Mouse (Mus musculus): Measurements from ENCODE around the gene Irf3.

The Irf3 gene

GRCm38 (mm10) chr7:44974383-44975116 lies 22.9 kb upstream of the Irf3 start, which contains the start of gene Cpt1c:
Gene Cpt1c, minus strand, starts transcription at chr7:44974851.
- DNase-seq (ENCODE audit: low read depth, low spot score) = peak; percentile 89

DNA sequence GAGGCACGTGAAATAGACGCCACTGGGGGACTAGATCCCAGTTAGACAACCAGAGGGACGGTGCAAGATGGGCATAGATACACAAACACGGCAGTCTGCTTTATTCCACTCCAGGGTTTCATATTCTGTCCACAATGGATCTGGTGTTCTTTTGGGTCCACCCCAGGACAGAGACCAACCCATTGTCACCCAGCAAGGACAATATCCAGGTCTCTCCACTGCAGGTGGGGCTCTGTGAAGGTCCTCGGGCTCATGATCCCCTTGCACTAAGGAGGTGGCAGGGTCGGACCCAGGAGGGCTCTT lies 22.4 kb upstream of the Irf3 start:
- no peak for DNase-seq (ENCODE audit: low read depth, low spot score)

DNA sequence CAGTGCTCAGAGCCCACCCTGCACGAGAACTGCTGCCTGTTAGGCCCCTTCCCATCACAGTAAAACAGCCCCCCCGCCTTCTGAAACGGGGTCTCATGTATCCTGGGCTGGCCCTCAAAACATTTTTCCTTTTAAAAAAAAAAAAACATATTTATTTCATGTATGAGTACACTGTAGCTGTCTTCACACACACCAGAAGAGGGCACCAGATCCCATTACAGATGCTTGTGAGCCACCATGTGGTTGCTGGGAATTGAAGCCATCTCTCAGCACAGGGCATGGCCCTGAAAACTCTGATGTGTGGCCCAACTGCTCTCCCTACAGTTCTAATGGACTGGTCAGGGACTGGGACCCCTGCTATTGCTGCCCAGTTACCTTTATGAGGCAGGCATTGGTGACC lies 19.1 kb upstream of the Irf3 start:
- DNase-seq (ENCODE audit: low read depth, low spot score) = no peak

DNA sequence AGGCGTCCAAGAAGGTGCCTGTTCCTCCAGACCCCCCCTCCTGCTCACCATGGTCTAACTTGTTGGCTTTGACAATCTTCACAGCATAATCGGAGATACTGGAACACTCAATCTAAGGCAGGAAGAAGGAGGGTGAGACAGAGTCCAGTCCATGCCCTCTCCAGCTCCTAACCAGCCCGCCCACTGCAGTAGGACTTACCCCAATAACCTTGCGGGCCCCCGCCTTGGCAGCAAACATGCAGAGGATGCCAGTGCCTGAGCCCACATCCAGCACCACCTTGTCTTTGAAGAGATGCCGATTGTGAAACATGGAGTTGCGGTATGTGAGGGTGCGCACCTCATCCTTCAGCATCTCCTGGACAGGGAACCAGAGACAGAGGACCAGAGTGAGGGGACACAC lies 15.9 kb upstream of the Irf3 start:
- DNase-seq (ENCODE audit: low read depth, low spot score) = no peak

- peak; percentile 87 for DNase-seq (ENCODE audit: low read depth, low spot score)
Measured at GRCm38 (mm10) chr7:44983085-44983484, 14.4 kb upstream of the Irf3 start.

DNA sequence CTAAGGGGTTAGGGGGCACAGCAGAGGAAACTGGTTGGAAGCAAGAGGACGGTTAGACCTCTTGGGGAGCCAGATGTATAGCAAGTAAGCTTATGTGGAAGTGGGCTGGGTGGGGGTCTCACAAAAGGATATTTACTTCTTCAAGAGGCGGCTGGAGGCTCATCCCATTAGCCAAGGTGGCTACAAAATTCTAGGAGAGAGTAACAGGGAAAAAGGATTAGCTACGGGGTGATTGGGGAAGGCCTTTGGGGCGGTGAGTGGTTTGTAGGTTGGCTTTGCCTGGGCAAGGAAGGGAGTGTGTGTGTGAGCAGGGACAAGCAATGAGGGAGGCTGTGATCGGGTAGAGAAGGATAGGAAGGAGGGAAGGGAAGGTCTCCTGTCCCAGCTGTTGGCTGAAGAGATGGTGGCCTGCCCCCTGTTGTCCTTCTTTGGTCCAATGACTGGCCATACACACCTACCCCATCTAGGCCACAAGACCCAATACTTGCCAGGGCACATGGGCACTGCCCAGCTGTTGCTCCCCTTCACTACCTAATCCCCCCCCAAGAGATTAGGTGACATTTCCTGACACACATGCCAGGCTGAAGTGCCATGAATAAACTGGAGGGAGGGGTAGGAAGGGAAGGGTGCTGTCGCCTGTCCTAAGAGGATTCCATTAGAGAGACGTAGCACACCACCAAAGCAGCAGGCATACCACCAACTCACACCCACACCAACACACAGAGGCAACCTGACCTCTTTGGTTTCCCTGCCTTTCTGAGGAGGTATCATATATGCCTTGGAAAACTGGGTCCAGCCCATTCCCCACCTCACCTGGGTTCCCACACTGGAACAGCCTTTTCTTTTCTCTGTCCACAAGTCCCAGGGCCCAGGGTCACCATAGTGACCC lies 13.3 kb upstream of the Irf3 start:
- DNase-seq (ENCODE audit: low read depth, low spot score) = no peak

DNA sequence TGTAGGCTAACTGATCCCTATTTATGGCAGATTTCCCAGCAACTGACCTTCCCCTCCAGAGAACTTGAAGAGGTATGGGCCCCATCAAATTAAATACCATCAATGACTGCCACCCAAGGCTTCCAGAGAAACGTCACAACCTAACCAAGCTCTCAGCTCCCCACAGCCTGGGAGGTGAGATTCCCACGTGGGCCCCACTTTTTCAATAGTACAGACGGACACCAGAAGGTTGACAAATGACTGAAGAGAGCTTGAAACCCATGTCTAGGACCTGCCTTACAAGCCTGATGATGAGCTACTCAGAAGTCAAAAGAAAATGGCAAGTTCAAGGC lies 12.6 kb upstream of the Irf3 start:
- DNase-seq (ENCODE audit: low read depth, low spot score) = no peak

- peak; percentile 91 for DNase-seq (ENCODE audit: low read depth, low spot score)
Measured at GRCm38 (mm10) chr7:44985595-44986191, 11.8 kb upstream of the Irf3 start.

DNA sequence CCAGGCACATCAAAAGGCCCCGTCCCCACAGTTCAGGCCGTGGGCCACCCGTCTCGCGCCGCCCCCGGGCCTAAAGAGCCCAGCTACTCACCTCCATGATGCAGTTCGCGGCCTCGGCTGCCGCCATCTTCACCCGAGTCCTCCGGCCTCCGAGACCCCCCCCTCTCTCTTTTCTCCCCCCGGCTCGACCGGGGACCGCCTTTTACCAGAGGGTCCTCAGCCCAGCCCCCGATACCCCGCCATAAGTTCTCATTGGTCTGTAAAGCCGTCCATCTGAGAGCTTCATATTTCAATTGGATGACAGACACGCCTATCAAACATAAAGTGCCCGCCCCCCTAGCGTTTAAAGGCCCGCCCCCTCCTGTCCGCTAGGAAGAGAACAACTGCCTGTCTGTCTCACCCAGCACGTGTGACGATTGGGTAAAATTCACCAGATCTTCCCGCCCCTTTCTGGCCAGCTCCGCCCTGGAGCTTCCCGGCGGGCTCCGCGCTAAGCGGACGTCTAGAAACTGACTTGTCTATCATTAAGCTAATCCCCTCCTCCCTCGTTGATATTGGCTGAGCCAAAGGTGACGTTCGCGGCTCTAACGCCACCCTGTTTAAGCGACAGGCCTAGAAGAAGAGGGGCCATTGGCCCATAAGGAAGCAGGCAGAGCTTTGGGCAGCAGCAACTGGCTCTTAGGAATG lies 11.1 kb upstream of the Irf3 start, which contains the start of gene Prmt1:
Prmt1 (minus strand) TSS at position 377 of the 687 bp plus-strand sequence.
- DNase-seq (ENCODE audit: low read depth, low spot score) = peak; percentile 100

DNA sequence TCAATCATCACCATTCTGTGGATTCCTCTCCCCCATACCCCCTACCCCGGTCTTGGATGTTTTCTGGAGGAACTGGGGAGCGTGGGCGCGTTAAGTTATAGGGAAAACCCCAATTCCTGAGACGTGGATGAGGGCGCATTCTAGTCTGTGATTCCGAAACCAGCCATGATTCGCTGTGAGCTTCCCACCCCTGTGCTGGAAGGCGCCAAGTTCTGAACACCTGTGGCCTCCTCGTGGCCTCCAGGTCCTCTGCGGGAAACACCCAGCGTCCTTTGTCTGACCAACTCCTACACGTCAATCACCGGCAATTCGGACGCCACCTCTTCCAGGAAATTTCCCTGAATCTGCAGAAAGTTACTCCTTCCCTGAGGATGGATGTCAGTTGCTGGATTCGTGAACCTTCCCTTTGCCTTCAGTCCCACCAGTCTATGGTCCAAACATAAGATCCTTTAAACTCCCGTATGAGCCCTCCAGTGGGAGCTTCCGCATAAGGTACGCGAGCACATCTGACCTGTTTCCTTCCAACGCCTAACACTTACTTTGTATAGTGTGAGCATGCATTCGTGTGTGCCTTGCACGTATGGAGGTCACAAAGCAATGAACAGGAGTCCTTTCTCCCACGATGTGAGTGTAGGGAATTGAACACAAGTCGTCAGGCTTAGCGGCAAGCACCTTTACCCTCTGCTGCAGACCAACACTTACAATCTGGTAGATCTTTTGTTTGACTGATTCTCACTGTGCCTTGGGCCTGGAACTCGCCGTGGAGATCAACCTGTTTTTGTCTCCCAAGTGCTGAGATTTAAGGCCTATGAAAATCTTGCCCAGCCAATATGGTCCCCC lies 10.3 kb upstream of the Irf3 start:
- DNase-seq (ENCODE audit: low read depth, low spot score) = no peak

- DNase-seq (ENCODE audit: low read depth, low spot score) = no peak
Measured at GRCm38 (mm10) chr7:44996672-44997071, 776 bp upstream of the Irf3 start.

GRCm38 (mm10) chr7:44997940-44998428 lies 536 bp downstream of the Irf3 start:
- DNase-seq (ENCODE audit: low read depth, low spot score) = no peak

DNA sequence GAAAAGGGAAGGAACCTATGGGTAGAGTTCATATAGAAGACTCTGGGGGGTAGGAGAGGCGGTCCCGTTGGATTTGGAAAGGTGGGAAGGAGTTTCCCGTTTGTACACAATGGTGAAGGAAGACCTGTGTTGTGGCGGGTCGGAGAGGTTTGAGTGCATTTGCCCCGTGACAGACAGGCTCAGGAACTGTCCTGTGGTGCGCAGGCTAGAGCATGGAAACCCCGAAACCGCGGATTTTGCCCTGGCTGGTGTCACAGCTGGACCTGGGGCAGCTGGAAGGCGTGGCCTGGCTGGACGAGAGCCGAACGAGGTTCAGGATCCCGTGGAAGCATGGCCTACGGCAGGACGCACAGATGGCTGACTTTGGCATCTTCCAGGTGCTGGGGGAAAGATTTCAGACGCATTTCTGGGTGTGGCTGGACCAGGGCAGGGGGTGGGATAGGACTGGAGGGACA lies 1.1 kb downstream of the Irf3 start, which contains the start of gene Bcl2l12:
Bcl2l12 (minus strand) TSS at position 212 of the 455 bp plus-strand sequence.
- DNase-seq (ENCODE audit: low read depth, low spot score) = peak; percentile 48

DNA sequence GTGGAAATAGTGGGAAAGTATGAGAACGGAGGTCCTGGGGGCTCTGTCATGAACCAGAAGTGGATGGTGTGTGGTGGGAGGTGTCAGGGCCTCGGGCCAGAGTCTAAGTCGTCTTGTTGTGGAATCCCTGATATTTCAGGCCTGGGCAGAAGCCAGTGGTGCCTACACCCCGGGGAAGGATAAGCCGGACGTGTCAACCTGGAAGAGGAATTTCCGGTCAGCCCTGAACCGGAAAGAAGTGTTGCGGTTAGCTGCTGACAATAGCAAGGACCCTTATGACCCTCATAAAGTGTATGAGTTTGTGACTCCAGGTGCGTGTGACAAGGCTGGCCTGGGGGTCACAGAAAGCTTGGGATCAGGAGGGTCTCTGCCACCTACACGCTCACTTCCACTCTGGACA lies 2.3 kb downstream of the Irf3 start:
- no peak for DNase-seq (ENCODE audit: low read depth, low spot score)

GRCm38 (mm10) chr7:45000539-45001114 lies 3.2 kb downstream of the Irf3 start:
- DNase-seq (ENCODE audit: low read depth, low spot score) = no peak

DNA sequence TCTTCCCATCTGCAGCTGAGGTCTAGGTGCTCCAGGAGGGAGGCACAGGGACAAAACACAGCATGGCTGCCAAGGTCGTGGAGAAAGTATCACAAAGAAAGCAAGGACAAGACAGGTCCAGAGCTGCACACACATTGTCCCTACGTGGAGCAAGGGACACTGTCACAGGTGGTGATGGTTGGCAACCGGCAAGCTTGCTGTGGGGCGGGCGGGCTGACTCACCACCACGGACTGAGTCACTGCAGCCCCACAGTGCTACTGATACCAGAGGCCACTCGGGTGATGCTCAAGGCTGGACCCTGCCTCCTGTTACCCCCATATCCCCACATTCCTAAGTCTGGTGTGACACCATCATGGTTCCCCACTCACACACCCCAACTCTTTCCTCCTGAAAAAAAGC lies 5.0 kb downstream of the Irf3 start:
- no peak for DNase-seq (ENCODE audit: low read depth, low spot score)

- no peak for DNase-seq (ENCODE audit: low read depth, low spot score)
Measured at GRCm38 (mm10) chr7:45004546-45004945, 7.1 kb downstream of the Irf3 start.

DNA sequence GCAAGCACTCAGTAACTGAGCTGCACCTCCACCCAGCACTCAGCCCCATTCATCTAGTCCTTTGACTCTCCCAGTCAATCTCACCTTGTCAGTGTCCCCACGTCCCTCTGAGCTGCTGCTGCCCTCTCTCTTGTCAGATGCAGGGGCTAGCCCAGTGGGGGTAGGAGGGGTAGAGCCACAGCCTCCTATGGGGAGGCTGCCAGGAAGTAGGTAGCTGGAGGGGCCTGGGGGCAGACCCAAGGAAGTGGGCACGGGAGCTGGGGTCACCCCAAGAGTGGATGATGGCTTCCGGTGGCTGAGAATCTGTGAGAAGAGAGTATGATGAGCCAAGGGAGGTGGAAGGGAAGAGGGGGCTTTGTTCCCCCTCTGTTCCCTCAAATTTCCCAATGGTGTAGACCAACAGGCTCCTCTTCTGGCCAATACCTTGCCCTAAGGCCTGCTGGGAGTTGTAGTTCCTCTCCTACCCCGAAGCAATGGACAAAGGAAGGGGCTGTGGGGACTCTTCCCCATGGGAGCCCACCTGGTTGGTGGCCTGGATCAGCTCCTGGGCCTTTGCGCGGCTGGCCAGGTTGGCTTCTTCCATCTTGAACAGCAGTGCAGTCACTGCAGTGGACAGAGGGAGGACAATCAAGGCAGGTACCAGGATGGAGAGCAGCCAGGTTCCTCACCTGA lies 8.0 kb downstream of the Irf3 start:
- DNase-seq (ENCODE audit: low read depth, low spot score) = no peak

DNA sequence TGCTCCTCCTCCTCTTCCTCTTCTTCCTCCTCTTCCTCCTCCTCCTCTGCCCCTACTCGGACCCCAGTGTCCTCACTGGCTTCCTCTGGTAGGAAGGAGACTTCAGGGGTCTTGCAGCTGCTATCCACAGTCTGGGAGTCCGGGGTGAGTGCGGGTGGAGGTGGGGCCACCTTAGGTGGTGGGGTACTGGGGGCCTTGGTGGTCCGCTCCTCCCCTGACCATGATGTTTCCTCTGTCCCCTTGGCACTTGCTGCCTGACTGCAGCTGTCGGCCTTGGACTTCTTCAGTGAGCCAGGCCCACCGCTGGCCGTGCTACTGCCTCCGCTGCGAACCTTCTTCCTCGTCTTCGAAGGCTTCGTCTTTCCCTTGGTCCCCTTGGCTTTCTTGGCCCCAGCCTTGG lies 9.1 kb downstream of the Irf3 start:
- DNase-seq (ENCODE audit: low read depth, low spot score) = no peak

GRCm38 (mm10) chr7:45007141-45007540 lies 9.7 kb downstream of the Irf3 start:
- DNase-seq (ENCODE audit: low read depth, low spot score) = no peak
